Mouse (Mus musculus): ENCODE measurements around the gene Elovl6.

The Elovl6 gene

DNA sequence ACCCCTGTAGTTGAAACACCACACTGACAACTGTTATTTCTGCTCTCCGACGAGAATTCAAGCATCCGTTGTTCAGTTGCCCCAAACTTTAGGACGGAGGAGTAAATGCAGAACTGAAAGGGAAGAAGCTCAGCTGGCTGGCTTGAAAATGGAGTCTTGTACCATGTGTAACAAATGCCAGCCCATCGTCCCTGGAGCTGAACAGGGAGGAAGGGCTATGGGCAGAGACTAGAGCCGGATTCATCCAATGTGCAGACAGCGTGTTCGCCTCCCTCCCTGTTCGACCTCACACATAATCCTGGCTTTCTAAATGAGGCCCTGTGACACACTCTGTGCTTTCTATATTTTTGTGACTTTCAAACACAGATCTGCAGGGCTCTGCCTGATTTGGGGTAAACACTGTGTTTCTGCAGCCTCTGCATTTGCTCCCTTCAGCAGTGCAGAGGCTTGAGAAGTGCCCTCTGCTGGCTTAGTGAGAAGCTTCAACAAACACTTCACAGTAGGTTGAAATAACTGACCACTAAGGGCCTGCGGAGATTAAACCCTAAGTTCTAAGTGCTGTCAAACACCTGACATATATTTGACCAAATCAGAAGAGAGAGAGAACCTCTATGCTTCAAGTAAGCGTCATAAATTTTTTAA lies 102.2 kb downstream of the Elovl6 start:
- TF ChIP-seq NANOG (IDR thresholded peaks at IDR 0.05; ENCODE audit: borderline replicate concordance, low read length) (no peak), CTCF (conservative IDR thresholded peaks at IDR 0.05; ENCODE audit: low read length) (no peak; the same call in 1 of the 2 replicates), POU5F1 (IDR thresholded peaks at IDR 0.05; ENCODE audit: borderline replicate concordance, low read length) (no peak)
- peaks cover 91% of the 10 kb centered on the region for H3K36me3 ChIP-seq (ENCODE audit: insufficient read depth, low read length)
- no peaks in the 10 kb centered on the region for H3K27me3 ChIP-seq (ENCODE audit: insufficient read depth, low read length)
- H3K4me3 ChIP-seq (replicated peaks; ENCODE audit: low read length) = no peak overlapping the region
- no peaks in the 10 kb centered on the region for H3K9me3 ChIP-seq (ENCODE audit: low read length)
- no peaks in the 10 kb centered on the region for H3K4me1 ChIP-seq (replicated peaks; ENCODE audit: low read depth, low read length)

DNA sequence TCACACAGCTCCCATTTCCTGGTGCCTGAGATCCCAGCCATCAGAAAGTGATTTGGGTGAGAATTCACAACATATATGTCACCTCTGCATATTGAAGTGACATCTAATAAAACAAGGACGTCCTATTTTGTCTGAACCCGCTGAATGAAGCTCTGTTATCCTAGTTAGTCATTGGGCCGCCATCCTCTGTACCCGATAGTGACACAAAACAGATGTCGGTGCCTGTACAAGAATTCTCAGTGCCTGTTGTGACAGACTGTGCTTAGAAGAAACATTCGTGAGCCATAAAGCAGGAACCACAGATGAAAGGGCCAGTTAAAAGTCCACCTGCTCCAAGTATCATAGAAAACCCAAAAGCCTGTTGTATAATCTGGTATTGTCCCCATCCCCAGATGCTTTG lies 105.3 kb downstream of the Elovl6 start:
- TF ChIP-seq NANOG (IDR thresholded peaks at IDR 0.05; ENCODE audit: borderline replicate concordance, low read length) = no peak
- peaks cover 60% of the 10 kb centered on the region for H3K36me3 ChIP-seq (ENCODE audit: insufficient read depth, low read length)
- no peaks in the 10 kb centered on the region for H3K9me3 ChIP-seq (ENCODE audit: low read length)
- H3K4me3 ChIP-seq (replicated peaks; ENCODE audit: low read length) = no peak overlapping the region
- H3K27me3 ChIP-seq (ENCODE audit: insufficient read depth, low read length) = no peaks in the 10 kb centered on the region
- no peaks in the 10 kb centered on the region for H3K4me1 ChIP-seq (replicated peaks; ENCODE audit: low read depth, low read length)

DNA sequence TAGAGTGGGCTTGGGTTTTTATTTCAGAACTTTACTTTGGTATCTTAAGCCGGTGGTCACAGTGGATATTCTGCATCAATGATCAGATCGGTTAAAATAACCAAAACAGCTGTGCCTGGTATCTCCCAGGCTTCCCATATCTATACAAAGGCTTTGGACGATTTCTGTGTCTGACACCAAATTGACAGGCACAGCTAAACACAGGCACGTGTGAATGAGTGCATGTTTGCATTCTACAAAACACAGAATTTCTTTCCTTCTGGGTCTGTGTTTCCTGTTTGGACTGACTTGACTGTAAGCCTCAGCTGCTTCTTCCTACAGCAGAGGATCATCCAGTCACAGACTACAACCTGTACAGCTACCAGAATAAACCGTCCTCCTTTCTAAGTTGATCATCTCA lies 107.5 kb downstream of the Elovl6 start:
- no peaks in the 10 kb centered on the region for H3K4me1 ChIP-seq (replicated peaks; ENCODE audit: low read depth, low read length)
- no peak overlapping the region for H3K4me3 ChIP-seq (replicated peaks; ENCODE audit: low read length)
- no peaks in the 10 kb centered on the region for H3K9me3 ChIP-seq (ENCODE audit: low read length)
- TF ChIP-seq POU5F1 (IDR thresholded peaks at IDR 0.05; ENCODE audit: borderline replicate concordance, low read length) (no peak), NANOG (IDR thresholded peaks at IDR 0.05; ENCODE audit: borderline replicate concordance, low read length) (no peak), CTCF (conservative IDR thresholded peaks at IDR 0.05; ENCODE audit: low read length) (no peak)
- no peaks in the 10 kb centered on the region for H3K27me3 ChIP-seq (ENCODE audit: insufficient read depth, low read length)
- peaks cover 38% of the 10 kb centered on the region for H3K36me3 ChIP-seq (ENCODE audit: insufficient read depth, low read length)

DNA sequence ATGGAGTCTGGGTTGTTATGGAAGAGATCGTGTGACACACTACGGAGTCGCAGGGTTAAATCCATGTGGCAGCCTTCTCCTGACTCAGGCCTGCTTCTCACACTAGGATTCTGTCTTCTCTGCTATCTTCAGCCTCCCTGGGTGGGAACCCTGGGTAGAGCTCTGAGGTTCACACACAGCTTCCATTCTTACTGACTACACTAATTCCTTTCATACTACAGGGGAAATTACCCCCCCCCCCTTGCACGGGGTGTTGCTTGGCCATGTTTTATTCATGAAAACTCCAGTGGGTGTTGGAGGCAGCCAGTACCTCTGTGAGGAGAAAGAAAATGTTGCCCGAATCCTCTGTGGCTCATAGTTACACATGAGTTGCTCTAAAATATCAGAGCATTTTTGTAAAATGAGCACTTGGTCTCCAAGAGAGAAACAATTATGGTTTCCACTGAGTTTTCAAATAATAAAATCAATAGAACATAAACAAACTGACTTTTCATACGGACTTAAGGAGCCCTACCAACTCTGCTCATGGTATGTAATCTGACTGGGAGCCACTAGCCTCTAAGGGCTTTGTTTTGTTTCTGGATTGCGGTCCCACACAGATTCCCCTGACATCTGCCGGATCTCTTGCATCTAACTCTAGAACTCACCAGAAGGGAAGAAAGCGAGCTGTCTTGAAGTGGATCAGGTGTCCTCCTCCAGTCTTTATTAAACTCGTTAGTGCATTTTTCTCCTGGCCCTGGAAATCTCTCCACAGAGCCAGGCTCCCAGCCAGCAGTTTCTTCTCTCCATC lies 108.3 kb downstream of the Elovl6 start:
- no peak overlapping the region for H3K4me3 ChIP-seq (replicated peaks; ENCODE audit: low read length)
- no peaks in the 10 kb centered on the region for H3K4me1 ChIP-seq (replicated peaks; ENCODE audit: low read depth, low read length)
- TF ChIP-seq CTCF (conservative IDR thresholded peaks at IDR 0.05; ENCODE audit: low read length) (no peak), POU5F1 (IDR thresholded peaks at IDR 0.05; ENCODE audit: borderline replicate concordance, low read length) (no peak), NANOG (IDR thresholded peaks at IDR 0.05; ENCODE audit: borderline replicate concordance, low read length) (no peak)
- H3K9me3 ChIP-seq (ENCODE audit: low read length) = no peaks in the 10 kb centered on the region
- H3K27me3 ChIP-seq (ENCODE audit: insufficient read depth, low read length) = no peaks in the 10 kb centered on the region
- H3K36me3 ChIP-seq (ENCODE audit: insufficient read depth, low read length) = peaks cover 32% of the 10 kb centered on the region

DNA sequence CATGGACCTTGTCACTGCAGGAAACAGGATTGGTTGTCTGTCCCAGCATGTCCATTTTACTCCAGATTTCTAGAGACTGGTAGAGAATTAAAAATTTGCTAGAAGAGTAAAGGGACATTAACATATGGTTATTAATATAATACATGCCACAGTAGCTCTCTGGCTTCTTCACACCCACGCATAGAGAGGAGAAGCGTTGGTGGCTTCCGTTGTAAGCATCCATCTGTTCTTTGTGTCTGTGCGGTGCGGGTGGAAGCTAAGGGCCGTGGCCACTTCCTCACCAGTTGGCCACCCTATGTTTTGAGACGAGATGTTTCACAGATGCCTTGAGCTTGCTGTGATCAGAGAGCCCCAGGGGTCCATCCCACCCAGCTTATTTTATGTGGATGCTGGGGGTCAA lies 109.5 kb downstream of the Elovl6 start:
- H3K4me1 ChIP-seq (replicated peaks; ENCODE audit: low read depth, low read length) = no peaks in the 10 kb centered on the region
- no peak overlapping the region for H3K4me3 ChIP-seq (replicated peaks; ENCODE audit: low read length)
- H3K9me3 ChIP-seq (ENCODE audit: low read length) = no peaks in the 10 kb centered on the region
- TF ChIP-seq POU5F1 (IDR thresholded peaks at IDR 0.05; ENCODE audit: borderline replicate concordance, low read length) = no peak
- TF ChIP-seq NANOG (IDR thresholded peaks at IDR 0.05; ENCODE audit: borderline replicate concordance, low read length) = no peak
- TF ChIP-seq CTCF (conservative IDR thresholded peaks at IDR 0.05; ENCODE audit: low read length) = no peak
- H3K36me3 ChIP-seq (ENCODE audit: insufficient read depth, low read length) = peaks cover 20% of the 10 kb centered on the region
- no peaks in the 10 kb centered on the region for H3K27me3 ChIP-seq (ENCODE audit: insufficient read depth, low read length)

DNA sequence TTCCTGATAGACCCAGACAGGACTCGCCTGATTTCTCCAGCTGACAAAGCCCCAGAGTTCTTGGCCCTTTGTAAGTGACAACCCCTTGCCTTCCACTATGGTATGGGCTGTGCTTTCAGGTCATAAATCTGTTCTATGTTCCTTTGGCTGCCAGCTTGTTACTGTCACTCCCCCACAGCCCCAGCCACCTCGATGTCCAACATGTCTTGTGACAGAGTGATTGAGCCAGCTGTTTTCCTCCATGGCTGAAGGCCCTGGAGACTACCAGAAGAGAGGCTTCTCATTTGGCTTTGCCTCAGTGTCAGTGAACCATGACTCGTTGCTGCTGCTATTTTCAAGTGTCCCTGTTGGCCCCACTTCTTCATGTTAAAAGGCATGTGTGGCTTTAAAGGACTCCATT lies 113.3 kb downstream of the Elovl6 start:
- Histone ChIP-seq H3K36me3 (ENCODE audit: insufficient read depth, low read length) (no peaks in the 10 kb centered on the region), H3K27me3 (ENCODE audit: insufficient read depth, low read length) (no peaks in the 10 kb centered on the region), H3K9me3 (ENCODE audit: low read length) (no peaks in the 10 kb centered on the region), H3K4me3 (replicated peaks; ENCODE audit: low read length) (no peak overlapping the region), H3K4me1 (replicated peaks; ENCODE audit: low read depth, low read length) (peaks cover 29% of the 10 kb centered on the region)
- TF ChIP-seq NANOG (IDR thresholded peaks at IDR 0.05; ENCODE audit: borderline replicate concordance, low read length) (no peak), POU5F1 (IDR thresholded peaks at IDR 0.05; ENCODE audit: borderline replicate concordance, low read length) (no peak), CTCF (conservative IDR thresholded peaks at IDR 0.05; ENCODE audit: low read length) (no peak)

DNA sequence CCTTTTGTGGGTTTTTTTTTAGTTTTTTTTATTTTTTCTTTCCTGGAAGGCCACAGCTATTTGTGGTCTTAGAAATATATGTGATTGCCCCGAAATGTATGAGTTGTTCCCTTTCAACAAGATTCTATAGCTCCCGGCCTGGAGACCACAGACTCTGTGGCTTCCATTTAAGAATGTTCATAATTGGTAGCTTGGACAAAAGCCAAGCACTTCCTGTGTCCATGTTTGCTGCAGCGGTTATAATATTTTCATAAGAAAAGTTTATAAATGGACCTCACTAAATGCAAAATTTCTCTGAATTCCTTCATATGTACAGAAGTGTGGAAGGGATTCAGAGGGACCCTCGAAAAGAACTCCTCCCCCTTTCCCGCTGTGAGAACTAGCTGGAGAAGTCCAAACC lies 114.6 kb downstream of the Elovl6 start:
- TF ChIP-seq CTCF (conservative IDR thresholded peaks at IDR 0.05; ENCODE audit: low read length) (no peak), NANOG (IDR thresholded peaks at IDR 0.05; ENCODE audit: borderline replicate concordance, low read length) (no peak), POU5F1 (IDR thresholded peaks at IDR 0.05; ENCODE audit: borderline replicate concordance, low read length) (no peak)
- H3K4me3 ChIP-seq (replicated peaks; ENCODE audit: low read length) = no peak overlapping the region
- no peaks in the 10 kb centered on the region for H3K36me3 ChIP-seq (ENCODE audit: insufficient read depth, low read length)
- H3K27me3 ChIP-seq (ENCODE audit: insufficient read depth, low read length) = no peaks in the 10 kb centered on the region
- H3K4me1 ChIP-seq (replicated peaks; ENCODE audit: low read depth, low read length) = peaks cover 36% of the 10 kb centered on the region
- no peaks in the 10 kb centered on the region for H3K9me3 ChIP-seq (ENCODE audit: low read length)

DNA sequence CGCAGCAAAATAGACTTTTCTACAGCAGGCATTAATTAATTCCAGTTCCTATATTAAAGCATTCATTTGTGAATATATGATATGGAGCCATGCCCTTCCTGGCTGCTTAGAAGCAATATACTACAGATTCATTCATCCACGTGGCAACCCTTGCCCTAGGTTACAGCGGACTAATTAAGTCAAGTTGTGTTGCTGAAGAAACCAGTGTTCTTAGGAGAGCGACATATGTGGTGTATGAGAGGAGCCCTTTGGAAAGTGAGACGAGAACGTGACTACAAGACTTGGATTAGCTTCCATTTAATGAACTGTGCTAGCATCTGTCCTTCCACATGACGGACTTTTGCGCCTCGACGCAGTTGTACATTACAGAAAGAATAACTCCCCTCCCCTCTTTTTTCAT lies 115.2 kb downstream of the Elovl6 start:
- no peaks in the 10 kb centered on the region for H3K27me3 ChIP-seq (ENCODE audit: insufficient read depth, low read length)
- no peak for TF ChIP-seq POU5F1 (IDR thresholded peaks at IDR 0.05; ENCODE audit: borderline replicate concordance, low read length)
- TF ChIP-seq NANOG (IDR thresholded peaks at IDR 0.05; ENCODE audit: borderline replicate concordance, low read length) = no peak
- no peak for TF ChIP-seq CTCF (conservative IDR thresholded peaks at IDR 0.05; ENCODE audit: low read length)
- H3K9me3 ChIP-seq (ENCODE audit: low read length) = peaks cover 4% of the 10 kb centered on the region
- H3K4me1 ChIP-seq (replicated peaks; ENCODE audit: low read depth, low read length) = peaks cover 42% of the 10 kb centered on the region
- H3K4me3 ChIP-seq (replicated peaks; ENCODE audit: low read length) = no peak overlapping the region
- H3K36me3 ChIP-seq (ENCODE audit: insufficient read depth, low read length) = 0 out of 2 replicates have a peak, but pooled peaks cover 4% of the 10 kb centered on the region
